Mouse (Mus musculus) liver, postnatal 0 days (tissue): ENCODE data around the gene Gm17535.
"Not testable (repeated sequence)": the region's sequence is repeated elsewhere in the genome, so short reads cannot be mapped to it uniquely, and the experiment has no call there.

ENCODE experiments used
- CTCF ChIP-seq: sonication (generic); IDR thresholded peaks from 2 replicates; pipeline ENCODE4 v1.5.1; 2016; ENCODE audit warnings: antibody characterized with exemption, low read depth
- EP300 ChIP-seq: IDR thresholded peaks from 2 replicates; pipeline ENCODE4 v1.6.1; 2016; ENCODE audit warnings: antibody characterized with exemption, low read depth, mild to moderate bottlenecking

DNA sequence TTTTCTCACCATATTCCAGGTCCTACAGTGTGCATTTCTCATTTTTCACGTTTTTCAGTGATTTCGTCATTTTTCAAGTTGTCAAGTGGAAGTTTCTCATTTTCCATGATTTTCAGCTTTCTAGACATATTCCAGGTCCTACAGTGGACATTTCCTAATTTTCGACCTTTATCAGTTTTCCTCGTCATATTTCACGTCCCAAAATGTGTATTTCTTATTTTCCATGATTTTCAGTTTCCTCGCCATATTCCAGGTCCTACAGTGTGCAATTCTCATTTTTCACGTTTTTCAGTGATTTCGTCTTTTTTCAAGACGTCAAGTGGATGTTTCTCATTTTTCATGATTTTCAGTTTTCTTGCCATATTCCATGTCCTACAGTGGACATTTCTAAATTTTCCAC, 7.2 kb upstream of the Gm17535 start:
- TF ChIP-seq CTCF, EP300: not testable (repeated sequence)
